Mouse (Mus musculus) liver, embryonic 14.5 days (tissue): ENCODE data around the gene Arhgap9. TPM values are rescaled to one million over a fixed set of nuclear protein-coding genes. Genes with fewer than 3 reads are reported as not detected.

Experiments
- ATAC-seq: fragments of 200-750 bp; cut with Nextera tagmentation; 2 replicates; pipeline ENCODE4 v1.8.0; 2017; ENCODE audit warnings: moderate number of reproducible peaks, mild to moderate bottlenecking, moderate library complexity; ENCODE audit not compliant: insufficient read depth
- DNase-seq, 3 experiments: peaks; one replicate each; pipeline ENCODE4 v3.0.0-alpha.2; 2012 to 2013; ENCODE audit warnings: low read depth in 3 of 3, low spot score in 3 of 3
- H3K27ac ChIP-seq: fragments of 300-500 bp; sonication (generic); 2 replicates; pipeline ENCODE4 v1.5.1; 2014; ENCODE audit warnings: moderate library complexity, mild to moderate bottlenecking, control low read depth, inconsistent platforms
- H3K27me3 ChIP-seq: fragments of 300-500 bp; sonication (generic); 2 replicates; pipeline ENCODE4 v1.6.1; 2014; ENCODE audit warnings: mild to moderate bottlenecking, low read length, moderate library complexity; ENCODE audit not compliant: control insufficient read depth, insufficient read depth
- H3K36me3 ChIP-seq: fragments of 300-500 bp; sonication (generic); replicated peaks from 2 replicates; pipeline ENCODE4 v1.6.1; 2014; ENCODE audit warnings: low read depth; ENCODE audit not compliant: control insufficient read depth, insufficient read depth
- H3K4me1 ChIP-seq, 2 experiments: fragments of 200-500 bp in 1 of 2; fragments of 300-500 bp in 1 of 2; sonication (generic) in 1 of 2; replicated peaks; 2 replicates each; pipeline ENCODE4 v1.6.1; 2012 to 2014; ENCODE audit warnings: antibody characterized with exemption in 1 of 2, inconsistent platforms in 1 of 2, low read length in 1 of 2; ENCODE audit not compliant: control insufficient read depth in 2 of 2, insufficient read depth in 2 of 2
- H3K4me2 ChIP-seq: fragments of 300-500 bp; sonication (generic); 2 replicates; pipeline ENCODE4 v1.6.1; 2014; ENCODE audit warnings: low read depth, mild to moderate bottlenecking, control low read depth, moderate library complexity
- H3K4me3 ChIP-seq, 2 experiments: fragments of 200-500 bp in 1 of 2; fragments of 300-500 bp in 1 of 2; sonication (generic) in 1 of 2; 2 replicates each; pipeline ENCODE4 v1.5.1; 2012 to 2014; ENCODE audit warnings: low read depth in 2 of 2, low read length in 2 of 2, mild to moderate bottlenecking in 2 of 2, control low read depth in 1 of 2, inconsistent platforms in 1 of 2, moderate library complexity in 1 of 2; ENCODE audit not compliant: insufficient read depth in 1 of 2
- H3K9ac ChIP-seq: fragments of 300-500 bp; sonication (generic); replicated peaks from 2 replicates; pipeline ENCODE4 v1.6.1; 2014; ENCODE audit warnings: mild to moderate bottlenecking, control low read depth, moderate library complexity
- H3K9me3 ChIP-seq: fragments of 300-500 bp; sonication (generic); 2 replicates; pipeline ENCODE4 v1.6.1; 2016; ENCODE audit warnings: low read length, mixed read lengths; ENCODE audit not compliant: control insufficient read depth
- CTCF ChIP-seq: IDR thresholded peaks from 2 replicates; pipeline ENCODE4 v1.5.1; 2016; ENCODE audit warnings: antibody characterized with exemption, low read depth, control low read depth
- EP300 ChIP-seq: IDR thresholded peaks from 2 replicates; pipeline ENCODE4 v1.6.1; 2016; ENCODE audit warnings: antibody characterized with exemption, low read depth
- whole genome bisulfite sequencing: fragments of 180-500 bp; shearing (Covaris S2); extraction: QIAGEN DNeasy Blood & Tissue Kit; methylation state at CpG from one replicate; pipeline ENCODE4 v1.1.7; 2014; ENCODE audit not compliant: insufficient replicate concordance; 5-methylcytosine and 5-hydroxymethylcytosine counted together
- polyA plus RNA-seq, 2 experiments: library from polyadenylated mRNA; depleted of rRNA in 1 of 2; stranded (reverse) in 1 of 2; unstranded in 1 of 2; fragments of >200 nt; fragmentation: Nextera tagmentation in 1 of 2; extraction: Ambion mirVana in 1 of 2; gene quantifications; 2 replicates each; pipeline versions ENCODE4 v1.2.1 to v1.2.3; 2012 to 2014

The Arhgap9 gene
- polyA plus RNA-seq, 2 experiments, result 8.8 to 12.4 TPM

DNA sequence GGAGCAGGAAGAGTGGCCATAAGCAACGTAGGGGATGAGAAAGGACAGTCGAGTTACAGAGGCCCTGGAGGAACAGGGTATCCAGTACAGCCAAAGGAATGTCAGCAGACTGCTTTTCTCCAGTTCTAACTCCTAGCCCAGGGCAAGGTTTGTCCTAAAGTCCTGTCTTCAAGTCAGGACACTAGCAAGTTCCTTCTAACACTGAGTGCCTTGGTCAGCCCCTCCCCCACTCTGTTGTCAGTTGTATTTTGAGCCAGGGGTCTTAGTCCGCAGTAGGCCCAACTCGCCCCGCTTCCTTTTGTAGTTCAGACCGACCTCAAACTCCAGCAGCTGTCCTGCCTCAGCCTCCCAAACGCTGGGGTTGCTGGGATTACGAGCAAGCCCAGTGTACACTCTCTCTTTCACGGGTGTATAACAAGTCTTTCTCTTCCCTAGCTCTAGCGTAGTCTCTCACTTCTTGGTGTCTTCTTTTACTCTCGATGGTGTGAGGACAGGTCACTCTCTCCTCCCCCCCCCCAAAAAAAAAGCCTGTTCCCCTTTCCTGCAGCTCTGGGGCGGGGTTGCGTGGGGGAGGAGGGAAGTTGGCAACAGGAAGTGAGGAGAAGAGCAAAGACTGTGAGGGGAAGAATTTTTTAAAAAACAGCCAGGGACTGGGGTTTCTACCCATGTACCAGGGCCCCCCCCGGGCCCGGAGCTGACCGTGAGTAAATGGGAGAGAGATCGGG lies 1.5 kb downstream of the Arhgap9 start:
- 16% methylated on average over 17 of the region's 17 CpGs for WGBS
- peaks cover 11% of the 10 kb centered on the region; the same call in 1 of the 2 replicates for H3K27me3 ChIP-seq
- H3K4me3 ChIP-seq, result peak overlapping the region; percentile 14 to 34; a peak in 3 of 4 replicates
- no peak for DNase-seq
- no peak for TF ChIP-seq EP300
- H3K36me3 ChIP-seq, result no peaks in the 10 kb centered on the region
- no peak for ATAC-seq
- no peak overlapping the region for H3K9ac ChIP-seq
- no peaks in the 10 kb centered on the region for H3K9me3 ChIP-seq
- no peak overlapping the region for H3K27ac ChIP-seq
- H3K4me1 ChIP-seq, result peaks cover 11 to 14% of the 10 kb centered on the region in 2 experiments
- peak overlapping the region; percentile 44 for H3K4me2 ChIP-seq

DNA sequence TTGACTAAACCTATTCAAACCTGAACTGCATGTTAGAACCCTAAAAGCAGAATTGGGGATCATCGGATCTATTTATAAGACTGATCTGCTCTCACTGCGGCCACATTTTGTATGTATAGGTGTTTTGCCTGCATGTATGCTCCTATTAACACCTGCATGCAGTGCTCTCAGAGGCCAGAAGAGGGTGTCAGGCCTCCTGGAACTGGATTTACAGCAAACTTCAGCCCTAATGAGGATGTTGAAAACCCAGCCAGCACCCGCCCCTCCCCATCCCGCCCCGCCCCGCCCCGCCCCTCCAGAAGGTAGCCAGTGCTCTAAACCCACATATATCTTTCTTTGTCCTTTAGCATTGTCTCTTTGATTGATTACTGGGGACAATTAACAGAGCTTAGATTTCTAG lies 2.7 kb downstream of the Arhgap9 start:
- Histone ChIP-seq H3K9me3 (no peaks in the 10 kb centered on the region), H3K36me3 (no peaks in the 10 kb centered on the region), H3K4me2 (peak overlapping the region; percentile 51), H3K4me1 (peaks cover 11 to 14% of the 10 kb centered on the region in 2 experiments), H3K9ac (no peak overlapping the region), H3K27me3 (peaks cover 11% of the 10 kb centered on the region; the same call in 1 of the 2 replicates), H3K27ac (no peak overlapping the region), H3K4me3 (peak overlapping the region in 1 of 2 experiments; percentile 34; a peak in 1 of 4 replicates)
- no peak for TF ChIP-seq EP300
- peak; percentile 58 for TF ChIP-seq CTCF
- ATAC-seq (peak; percentile 52; the same call in 1 of the 2 replicates), DNase-seq (peak; percentile 62 to 68 (median 67))
- 6% methylated on average over 7 of the region's 7 CpGs for WGBS

GRCm38 (mm10) chr10:127325454-127326016 lies 3.8 kb downstream of the Arhgap9 start:
- H3K4me3 ChIP-seq, result peak overlapping the region; percentile 56 to 65; a peak in 3 of 4 replicates
- no peak overlapping the region for H3K27ac ChIP-seq
- WGBS, result 16% methylated on average over 14 of the region's 14 CpGs
- TF ChIP-seq CTCF, result no peak
- TF ChIP-seq EP300, result no peak
- H3K9me3 ChIP-seq, result no peaks in the 10 kb centered on the region
- peaks cover 11 to 14% of the 10 kb centered on the region in 2 experiments for H3K4me1 ChIP-seq
- ATAC-seq (peak; percentile 35; the same call in 1 of the 2 replicates), DNase-seq (no peak)
- peaks cover 11% of the 10 kb centered on the region; the same call in 1 of the 2 replicates for H3K27me3 ChIP-seq
- peak overlapping the region; percentile 65; the same call in 1 of the 2 replicates for H3K9ac ChIP-seq
- no peaks in the 10 kb centered on the region for H3K36me3 ChIP-seq
- peak overlapping the region; percentile 89 for H3K4me2 ChIP-seq

GRCm38 (mm10) chr10:127326017-127326801 lies 4.4 kb downstream of the Arhgap9 start:
- H3K36me3 ChIP-seq, result no peaks in the 10 kb centered on the region
- no peaks in the 10 kb centered on the region for H3K9me3 ChIP-seq
- 1% methylated on average over 54 of the region's 54 CpGs for WGBS
- peak overlapping the region; percentile 89 for H3K4me2 ChIP-seq
- H3K27me3 ChIP-seq, result peaks cover 11% of the 10 kb centered on the region; the same call in 1 of the 2 replicates
- H3K4me1 ChIP-seq, result peaks cover 11 to 14% of the 10 kb centered on the region in 2 experiments
- no peak overlapping the region for H3K27ac ChIP-seq
- no peak for DNase-seq
- peak overlapping the region; percentile 56 to 65 for H3K4me3 ChIP-seq
- ATAC-seq, result peak; percentile 57
- H3K9ac ChIP-seq, result peak overlapping the region; percentile 65
- TF ChIP-seq CTCF (no peak), EP300 (no peak)
